Mouse (Mus musculus) ES-E14 (cell line): ENCODE results near the gene Zfp541. TPM values are rescaled to one million over a fixed set of nuclear protein-coding genes. Genes with fewer than 3 reads are reported as not detected.

ENCODE experiments used
- DNase-seq: peaks from one replicate; pipeline ENCODE4 v3.0.0-alpha.2; 2013; ENCODE audit warnings: low read depth, low spot score
- H3K27ac ChIP-seq: 2 replicates; pipeline ENCODE4 v1.5.1; 2012; ENCODE audit warnings: low read depth, mild to moderate bottlenecking, low read length, moderate library complexity, mixed read lengths; ENCODE audit not compliant: poor library complexity, insufficient read depth, severe bottlenecking
- H3K36me3 ChIP-seq: 2 replicates; pipeline ENCODE4 v1.6.1; 2012; ENCODE audit warnings: mild to moderate bottlenecking, low read length, moderate library complexity, mixed read lengths; ENCODE audit not compliant: control insufficient read depth, poor library complexity, insufficient read depth, severe bottlenecking
- H3K4me1 ChIP-seq, 2 experiments: fragments of 150-350 bp in 1 of 2; sonication (generic) in 1 of 2; 2 replicates each; pipeline ENCODE4 v1.6.1; 2012; ENCODE audit warnings: low read length in 2 of 2, mild to moderate bottlenecking in 1 of 2, mixed read lengths in 1 of 2; ENCODE audit not compliant: control insufficient read depth in 2 of 2, insufficient read depth in 2 of 2, poor library complexity in 1 of 2
- H3K4me3 ChIP-seq, 2 experiments: fragments of 150-350 bp in 1 of 2; sonication (generic) in 1 of 2; 2 replicates each; pipeline ENCODE4 v1.5.1; 2012; ENCODE audit warnings: low read length in 2 of 2, low read depth in 1 of 2, mild to moderate bottlenecking in 1 of 2, mixed read lengths in 1 of 2; ENCODE audit not compliant: insufficient read depth in 1 of 2, poor library complexity in 1 of 2, severe bottlenecking in 1 of 2
- H3K9ac ChIP-seq: 2 replicates; pipeline ENCODE4 v1.6.1; 2012; ENCODE audit warnings: low read depth, mild to moderate bottlenecking, low read length, mixed read lengths; ENCODE audit not compliant: poor library complexity, insufficient read depth, severe bottlenecking
- H3K9me3 ChIP-seq: fragments of 150-350 bp; sonication (generic); 2 replicates; pipeline ENCODE4 v1.6.1; 2012; ENCODE audit warnings: low read depth, mild to moderate bottlenecking, low read length; ENCODE audit not compliant: control insufficient read depth, insufficient read depth
- CHD2 ChIP-seq: IDR thresholded peaks from 2 replicates; pipeline ENCODE4 v1.6.1; 2014; ENCODE audit warnings: mild to moderate bottlenecking, low read depth, low read length, inconsistent platforms
- HCFC1 ChIP-seq: IDR thresholded peaks from 2 replicates; pipeline ENCODE4 v1.6.1; 2012; ENCODE audit warnings: low read length, inconsistent platforms, borderline replicate concordance; ENCODE audit not compliant: insufficient read depth
- MAFK ChIP-seq: IDR thresholded peaks from 2 replicates; pipeline ENCODE4 v1.6.1; 2014; ENCODE audit warnings: mild to moderate bottlenecking, low read depth, low read length, inconsistent platforms; ENCODE audit not compliant: insufficient read depth
- ZC3H11A ChIP-seq: IDR thresholded peaks from 2 replicates; pipeline ENCODE4 v1.6.1; 2012; ENCODE audit warnings: low read depth, mild to moderate bottlenecking, inconsistent platforms, low read length, borderline replicate concordance
- ZNF384 ChIP-seq: IDR thresholded peaks from 2 replicates; pipeline ENCODE4 v1.6.1; 2012; ENCODE audit warnings: low read depth, low read length, inconsistent platforms
- in situ Hi-C, 2 experiments: fragments of 600-800 bp; cut with MboI; formaldehyde crosslinking; loops; one replicate each; pipeline ENCODE4 v1.15.1; 2025; ENCODE audit warnings: low sequenced_read_pairs in 2 of 2, inconsistent platforms in 1 of 2; ENCODE audit not compliant: unreplicated experiment in 2 of 2
- total RNA-seq: library from RNA; depleted of rRNA; stranded (reverse); fragments of 300-350 nt; gene quantifications from 2 replicates; pipeline ENCODE4 v1.2.3, GENCODE M21; 2012

Zfp541 gene
- total RNA-seq, 1 experiment, result 0.36 TPM

GRCm38 (mm10) chr7:16098021-16099017 lies 36.7 kb downstream of the Zfp541 start, which contains the start of gene Napa:
Gene Napa (plus strand): TSS chr7:16098458.
- peak; percentile 100 for DNase-seq
- H3K36me3 ChIP-seq, result peaks cover 21% of the 10 kb centered on the region; the same call in 1 of the 2 replicates
- H3K9me3 ChIP-seq, result no peaks in the 10 kb centered on the region
- peak within 1 kb of the TSS; percentile 73 to 88 for H3K4me3 ChIP-seq
- TF ChIP-seq CHD2 (no peak), ZC3H11A (no peak), HCFC1 (peak; percentile 64), MAFK (peak; percentile 75), ZNF384 (peak; percentile 77)
- peak within 1 kb of the TSS; percentile 79 for H3K9ac ChIP-seq
- H3K27ac ChIP-seq, result peak within 1 kb of the TSS; percentile 46; the same call in 1 of the 2 replicates
- in situ Hi-C loops, result no loop called here
- peaks cover 5 to 8% of the 10 kb centered on the region in 2 experiments; a peak in 2 of 4 replicates for H3K4me1 ChIP-seq

- H3K36me3 ChIP-seq, result peaks cover 30% of the 10 kb centered on the region
- in situ Hi-C loops, result no loop called here
- no peak for TF ChIP-seq ZC3H11A
- H3K4me1 ChIP-seq, result peaks cover 5 to 8% of the 10 kb centered on the region in 2 experiments; a peak in 2 of 4 replicates
- no peak for DNase-seq
- H3K9ac ChIP-seq, result no peak overlapping the region
- peak overlapping the region in 1 of 2 experiments; percentile 88; a peak in 1 of 4 replicates for H3K4me3 ChIP-seq
- H3K27ac ChIP-seq, result no peak overlapping the region
- H3K9me3 ChIP-seq, result no peaks in the 10 kb centered on the region
These were observed 38.3 kb downstream of the Zfp541 start for GRCm38 (mm10) chr7:16099901-16100300.

GRCm38 (mm10) chr7:16101081-16101480 lies 39.5 kb downstream of the Zfp541 start:
- no peak for DNase-seq
- peaks cover 5 to 8% of the 10 kb centered on the region in 2 experiments; a peak in 2 of 4 replicates for H3K4me1 ChIP-seq
- no peak overlapping the region for H3K9ac ChIP-seq
- no peaks in the 10 kb centered on the region for H3K9me3 ChIP-seq
- TF ChIP-seq ZNF384 (no peak), HCFC1 (no peak), CHD2 (no peak), ZC3H11A (no peak), MAFK (no peak)
- in situ Hi-C loops, result no loop called here
- peaks cover 34% of the 10 kb centered on the region for H3K36me3 ChIP-seq
- H3K4me3 ChIP-seq, result no peak overlapping the region
- no peak overlapping the region for H3K27ac ChIP-seq

- DNase-seq, result no peak
- H3K4me1 ChIP-seq, result peaks cover 5 to 8% of the 10 kb centered on the region in 2 experiments; a peak in 2 of 4 replicates
- no peak overlapping the region for H3K27ac ChIP-seq
- H3K36me3 ChIP-seq, result peaks cover 34% of the 10 kb centered on the region
- no peak overlapping the region for H3K4me3 ChIP-seq
- in situ Hi-C loops, result no loop called here
- no peak overlapping the region; the same call in 1 of the 2 replicates for H3K9ac ChIP-seq
- H3K9me3 ChIP-seq, result no peaks in the 10 kb centered on the region
- TF ChIP-seq CHD2 (no peak), ZC3H11A (no peak), MAFK (no peak), HCFC1 (no peak), ZNF384 (no peak)
These were observed 40.3 kb downstream of the Zfp541 start for GRCm38 (mm10) chr7:16101726-16102475.
